Mouse (Mus musculus) right cerebral cortex, adult 2 months (tissue): ENCODE measurements at regions not wholly inside any gene's neighbourhood (a gene's known extent, or its start where the extent isn't known, plus 50 kb on each side); places are given as distances from the start of the nearest gene placed in this dataset.
A peak's percentile ranks its signal among the peaks of the same experiment; 100 is the strongest.

Experiments
- DNase-seq, 2 experiments: peaks; one replicate each; pipeline ENCODE4 v3.0.0; 2021 to 2022; ENCODE audit warnings: low spot score in 2 of 2

- no peak for DNase-seq
Observed at GRCm38 (mm10) chr11:111568041-111568440, 502.1 kb downstream of the Kcnj2 start.

GRCm38 (mm10) chr11:111568876-111569275 lies 502.9 kb downstream of the Kcnj2 start:
- no peak for DNase-seq

- DNase-seq: no peak
Observed at GRCm38 (mm10) chr11:111577883-111578282, 511.9 kb downstream of the Kcnj2 start.

- no peak for DNase-seq
Observed at GRCm38 (mm10) chr11:111582980-111583379, 517.0 kb downstream of the Kcnj2 start.

- DNase-seq: no peak
Observed at GRCm38 (mm10) chr11:111583606-111584005, 517.6 kb downstream of the Kcnj2 start.

- no peak for DNase-seq
Observed at GRCm38 (mm10) chr11:111599456-111599855, 533.5 kb downstream of the Kcnj2 start.

- no peak for DNase-seq
Observed at GRCm38 (mm10) chr11:111605146-111605545, 539.2 kb downstream of the Kcnj2 start.

- no peak for DNase-seq
Observed at GRCm38 (mm10) chr11:111610522-111611015, 544.6 kb downstream of the Kcnj2 start.

GRCm38 (mm10) chr11:111643603-111644002 lies 577.6 kb downstream of the Kcnj2 start:
- no peak for DNase-seq

- peak; percentile 17 to 63 for DNase-seq
Observed at GRCm38 (mm10) chr11:111652882-111653281, 586.9 kb downstream of the Kcnj2 start.

- DNase-seq: no peak
Observed at GRCm38 (mm10) chr11:111657778-111658177, 591.8 kb downstream of the Kcnj2 start.

GRCm38 (mm10) chr11:111658362-111659309 lies 592.7 kb downstream of the Kcnj2 start:
- no peak for DNase-seq

- no peak for DNase-seq
Observed at GRCm38 (mm10) chr11:111663269-111663668, 597.3 kb downstream of the Kcnj2 start.

GRCm38 (mm10) chr11:111666336-111666735 lies 600.4 kb downstream of the Kcnj2 start:
- no peak for DNase-seq

- DNase-seq: no peak
Observed at GRCm38 (mm10) chr11:111671865-111672264, 605.9 kb downstream of the Kcnj2 start.

- DNase-seq: no peak
Observed at GRCm38 (mm10) chr11:111675673-111676072, 609.7 kb downstream of the Kcnj2 start.

- DNase-seq: no peak
Observed at GRCm38 (mm10) chr11:111682341-111682740, 616.4 kb downstream of the Kcnj2 start.

GRCm38 (mm10) chr11:111683909-111684308 lies 617.9 kb downstream of the Kcnj2 start:
- DNase-seq: no peak

- DNase-seq: no peak
Observed at GRCm38 (mm10) chr11:111687769-111688168, 621.8 kb downstream of the Kcnj2 start.

- no peak for DNase-seq
Observed at GRCm38 (mm10) chr11:111688186-111688860, 622.4 kb downstream of the Kcnj2 start.

- no peak for DNase-seq
Observed at GRCm38 (mm10) chr11:111689899-111690298, 623.9 kb downstream of the Kcnj2 start.

- DNase-seq: no peak
Observed at GRCm38 (mm10) chr11:111691512-111691911, 625.5 kb downstream of the Kcnj2 start.

- no peak for DNase-seq
Observed at GRCm38 (mm10) chr11:111696668-111697067, 630.7 kb downstream of the Kcnj2 start.
